Mouse (Mus musculus) erythroblast, adult 5-6 weeks (primary cell): Measurements from ENCODE around the gene Hyal2. TPM values are rescaled to one million over a fixed set of nuclear protein-coding genes. Genes with fewer than 3 reads are reported as not detected.

Experiments used
- ATAC-seq: replicated peaks from 2 replicates; pipeline ENCODE4 v1.8.0; 2016; ENCODE audit warnings: moderate number of reproducible peaks, mild to moderate bottlenecking, moderate TSS enrichment, inconsistent platforms; ENCODE audit not compliant: poor library complexity, low FRiP score, severe bottlenecking
- total RNA-seq, 2 experiments: library from RNA; stranded (forward) in 1 of 2; stranded (reverse) in 1 of 2; fragments of 150-400 nt in 1 of 2; fragments of 200-764, 138-1000 nt in 1 of 2; gene quantifications; 2 replicates each; pipeline versions ENCODE4 v1.2.3 to v1.2.4; 2015 to 2017; ENCODE audit warnings: low replicate concordance in 2 of 2

The Hyal2 gene
- total RNA-seq (2015; ENCODE audit: low replicate concordance) = 1.9 and 2.7 TPM in 2 replicates
- 3.9 and 4.9 TPM in 2 replicates for total RNA-seq (2017; ENCODE audit: low replicate concordance)

GRCm38 (mm10) chr9:107567702-107568319 lies at the start of gene Hyal2:
Gene Hyal2 (plus strand): TSS chr9:107567945.
- no peak for ATAC-seq

- no peak for ATAC-seq
These were observed 47.4 kb upstream of the Hyal2 start for GRCm38 (mm10) chr9:107520331-107520730.

- no peak for ATAC-seq
These were observed 46.6 kb upstream of the Hyal2 start for GRCm38 (mm10) chr9:107521190-107521589.

GRCm38 (mm10) chr9:107521711-107522399 lies 45.9 kb upstream of the Hyal2 start:
- no peak for ATAC-seq

GRCm38 (mm10) chr9:107522400-107522711 lies 45.4 kb upstream of the Hyal2 start:
- no peak for ATAC-seq

- 0 out of 2 replicates have a peak, but pooled peaks have one; percentile 34 for ATAC-seq
These were observed 41.3 kb upstream of the Hyal2 start for GRCm38 (mm10) chr9:107526198-107527026.

GRCm38 (mm10) chr9:107533791-107534407 lies 33.8 kb upstream of the Hyal2 start, which contains the start of gene Tmem115:
Gene Tmem115 (plus strand): TSS chr9:107533945.
- ATAC-seq = peak; percentile 80

- ATAC-seq = peak; percentile 57
These were observed 33.1 kb upstream of the Hyal2 start for GRCm38 (mm10) chr9:107534408-107535202.

GRCm38 (mm10) chr9:107538231-107538630 lies 29.5 kb upstream of the Hyal2 start:
- no peak for ATAC-seq

GRCm38 (mm10) chr9:107538711-107539110 lies 29.0 kb upstream of the Hyal2 start:
- no peak for ATAC-seq

GRCm38 (mm10) chr9:107539940-107540339 lies 27.8 kb upstream of the Hyal2 start:
- no peak for ATAC-seq

GRCm38 (mm10) chr9:107540420-107540819 lies 27.3 kb upstream of the Hyal2 start:
- ATAC-seq = no peak

- no peak for ATAC-seq
These were observed 26.7 kb upstream of the Hyal2 start for GRCm38 (mm10) chr9:107541005-107541404.

GRCm38 (mm10) chr9:107541474-107542351 lies 26.0 kb upstream of the Hyal2 start, which contains the start of the genes Cyb561d2 and Nprl2:
Gene Cyb561d2 (minus strand): TSS chr9:107542193.
Gene Nprl2 (plus strand): TSS chr9:107542226.
- peak; percentile 84 for ATAC-seq

GRCm38 (mm10) chr9:107542352-107542686 lies 25.4 kb upstream of the Hyal2 start:
- ATAC-seq = peak; percentile 25; the same call in 1 of the 2 replicates

GRCm38 (mm10) chr9:107542721-107543120 lies 25.0 kb upstream of the Hyal2 start:
- no peak for ATAC-seq

GRCm38 (mm10) chr9:107543299-107543698 lies 24.4 kb upstream of the Hyal2 start:
- no peak for ATAC-seq

GRCm38 (mm10) chr9:107544196-107544700 lies 23.5 kb upstream of the Hyal2 start:
- no peak for ATAC-seq
